Mouse (Mus musculus) midbrain, embryonic 10.5 days (tissue): ENCODE data around the gene Pds5b. TPM values are rescaled to one million over a fixed set of nuclear protein-coding genes. Genes with fewer than 3 reads are reported as not detected.
A peak's percentile ranks its signal among the peaks of the same experiment; 100 is the strongest.
"Not testable (repeated sequence)": the region's sequence is repeated elsewhere in the genome, so short reads cannot be mapped to it uniquely, and the experiment has no call there.

Experiments used
- DNase-seq: peaks from one replicate; pipeline ENCODE4 v3.0.0-alpha.2; 2017; ENCODE audit warnings: low spot score
- H3K27ac ChIP-seq: fragments of 300-500 bp; sonication (generic); replicated peaks from 2 replicates; pipeline ENCODE4 v1.5.1; 2016; ENCODE audit warnings: mild to moderate bottlenecking
- H3K27me3 ChIP-seq: fragments of 300-500 bp; sonication (generic); 2 replicates; pipeline ENCODE4 v1.6.1; 2016; ENCODE audit warnings: low read depth, mild to moderate bottlenecking; ENCODE audit not compliant: poor library complexity, severe bottlenecking
- H3K36me3 ChIP-seq: fragments of 300-500 bp; sonication (generic); 2 replicates; pipeline ENCODE4 v1.6.1; 2016; ENCODE audit warnings: mild to moderate bottlenecking, moderate library complexity
- H3K4me1 ChIP-seq: fragments of 300-500 bp; sonication (generic); 2 replicates; pipeline ENCODE4 v1.6.1; 2016
- H3K4me3 ChIP-seq: fragments of 300-500 bp; sonication (generic); 2 replicates; pipeline ENCODE4 v1.5.1; 2016; ENCODE audit warnings: mild to moderate bottlenecking, moderate library complexity
- H3K9me3 ChIP-seq: fragments of 300-500 bp; sonication (generic); replicated peaks from 2 replicates; pipeline ENCODE4 v1.6.1; 2016; ENCODE audit warnings: mild to moderate bottlenecking
- WGBS: fragments of 180-500 bp; shearing (Covaris S2); methylation state at CpG from one replicate; pipeline ENCODE4 v1.1.7; 2016; 5-methylcytosine and 5-hydroxymethylcytosine counted together
- polyA plus RNA-seq: library from polyadenylated mRNA; unstranded; fragments of >200 nt; fragmentation: Nextera tagmentation; extraction: Ambion mirVana; gene quantifications from 2 replicates; pipeline ENCODE4 v1.2.1, GENCODE M21; 2016

Pds5b gene
- polyA plus RNA-seq, 1 experiment from 2014 or later = 36.2 TPM

DNA sequence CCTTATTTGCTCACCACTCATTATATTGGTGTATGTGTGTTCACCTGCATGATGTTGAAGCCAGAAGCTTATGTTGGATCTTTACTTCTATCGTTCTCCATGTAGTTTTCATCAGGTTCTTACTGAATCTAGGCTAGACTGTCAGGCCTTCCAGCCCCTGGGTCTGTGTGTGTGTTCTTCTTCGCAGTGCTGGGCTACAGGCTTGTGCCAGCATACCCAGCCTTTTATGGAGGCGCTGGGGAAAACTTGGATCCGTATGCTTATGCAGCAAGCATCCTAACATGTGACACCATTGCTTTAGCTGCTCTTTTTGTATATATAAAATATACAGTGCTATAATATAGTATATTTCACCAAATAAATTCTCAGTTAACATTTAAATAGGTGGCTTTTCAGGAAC lies 38.0 kb downstream of the Pds5b start:
- no peak for DNase-seq
- H3K9me3 ChIP-seq = no peaks in the 10 kb centered on the region
- WGBS = 95% methylated on average over 4 of the region's 4 CpGs
- H3K36me3 ChIP-seq = 0 out of 2 replicates have a peak, but pooled peaks cover 5% of the 10 kb centered on the region
- H3K4me3 ChIP-seq = no peak overlapping the region
- no peaks in the 10 kb centered on the region; the same call in 1 of the 2 replicates for H3K4me1 ChIP-seq
- no peak overlapping the region for H3K27ac ChIP-seq
- no peaks in the 10 kb centered on the region for H3K27me3 ChIP-seq

DNA sequence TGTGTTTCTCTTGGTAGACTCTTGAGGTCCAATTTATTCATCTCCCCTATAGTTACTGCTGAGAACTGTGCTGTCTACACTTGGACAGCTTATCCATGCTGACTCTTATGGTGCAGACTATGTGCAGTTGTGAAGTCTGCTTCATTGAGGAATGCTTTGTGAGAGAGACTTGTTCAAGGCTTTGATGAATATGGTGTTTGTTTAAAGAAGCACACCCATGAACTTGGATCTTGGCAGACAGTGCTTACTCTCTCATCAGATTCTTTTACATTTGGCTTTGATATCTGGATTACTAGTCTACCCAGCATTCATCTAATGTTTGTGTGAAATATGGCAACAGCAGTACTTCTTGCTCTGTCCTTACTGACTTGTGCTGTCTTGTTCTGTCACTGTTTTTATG lies 39.9 kb downstream of the Pds5b start:
- DNase-seq = no peak
- no peak overlapping the region for H3K4me3 ChIP-seq
- H3K9me3 ChIP-seq = no peaks in the 10 kb centered on the region
- H3K36me3 ChIP-seq = no peaks in the 10 kb centered on the region
- no peaks in the 10 kb centered on the region for H3K27me3 ChIP-seq
- no peak overlapping the region for H3K27ac ChIP-seq
- H3K4me1 ChIP-seq = peaks cover 3% of the 10 kb centered on the region; the same call in 1 of the 2 replicates

GRCm38 (mm10) chr5:150717775-150718174 lies 44.2 kb downstream of the Pds5b start:
- peaks cover 23% of the 10 kb centered on the region for H3K36me3 ChIP-seq
- H3K9me3 ChIP-seq = no peaks in the 10 kb centered on the region
- no peak overlapping the region for H3K27ac ChIP-seq
- H3K4me3 ChIP-seq = no peak overlapping the region
- WGBS = 23% methylated on average over 4 of the region's 4 CpGs
- H3K27me3 ChIP-seq = no peaks in the 10 kb centered on the region
- peak; percentile 41 for DNase-seq
- H3K4me1 ChIP-seq = peaks cover 3% of the 10 kb centered on the region; the same call in 1 of the 2 replicates

- 79% methylated on average over 1 of the region's 1 CpGs for WGBS
- H3K9me3 ChIP-seq = no peaks in the 10 kb centered on the region
- H3K4me1 ChIP-seq = no peaks in the 10 kb centered on the region
- H3K36me3 ChIP-seq = peaks cover 72% of the 10 kb centered on the region
- no peak overlapping the region for H3K4me3 ChIP-seq
- no peak overlapping the region for H3K27ac ChIP-seq
- DNase-seq = no peak
- H3K27me3 ChIP-seq = no peaks in the 10 kb centered on the region
These were observed 51.1 kb downstream of the Pds5b start for GRCm38 (mm10) chr5:150724641-150725040.

- not testable (repeated sequence) for H3K9me3 ChIP-seq, DNase-seq, H3K4me1 ChIP-seq, H3K4me3 ChIP-seq, H3K27me3 ChIP-seq, H3K27ac ChIP-seq
- peaks cover 52% of the 10 kb centered on the region for H3K36me3 ChIP-seq
- 97% methylated on average over 3 of the region's 3 CpGs for WGBS
These were observed 63.5 kb downstream of the Pds5b start for GRCm38 (mm10) chr5:150737028-150737427.

DNA sequence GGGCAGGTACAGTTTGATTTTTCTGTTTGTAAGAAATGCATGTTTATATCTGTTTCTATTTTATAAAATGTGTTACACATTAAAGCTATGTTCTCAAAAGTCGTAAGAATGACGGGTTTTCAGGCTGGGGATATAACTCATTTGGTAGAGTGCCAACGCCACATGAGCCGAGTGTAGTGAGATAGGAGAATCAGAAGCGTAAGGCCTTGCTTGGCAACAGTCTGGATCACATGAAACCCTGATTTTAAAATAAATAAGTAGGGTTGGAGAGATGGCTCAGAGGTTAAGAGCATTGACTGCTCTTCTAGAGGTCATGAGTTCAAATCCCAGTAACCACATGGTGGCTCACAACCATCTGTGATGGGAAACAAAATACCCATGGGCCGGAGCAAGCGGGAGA lies 65.8 kb downstream of the Pds5b start:
- H3K27ac ChIP-seq = no peak overlapping the region
- no peaks in the 10 kb centered on the region for H3K27me3 ChIP-seq
- no peak overlapping the region for H3K4me3 ChIP-seq
- WGBS = 88% methylated on average over 7 of the region's 7 CpGs
- H3K4me1 ChIP-seq = no peaks in the 10 kb centered on the region
- peaks cover 48% of the 10 kb centered on the region for H3K36me3 ChIP-seq
- H3K9me3 ChIP-seq = no peaks in the 10 kb centered on the region
- no peak for DNase-seq

GRCm38 (mm10) chr5:150740597-150740996 lies 67.1 kb downstream of the Pds5b start:
- Histone ChIP-seq H3K27ac (no peak overlapping the region), H3K27me3 (no peaks in the 10 kb centered on the region), H3K9me3 (no peaks in the 10 kb centered on the region), H3K4me1 (no peaks in the 10 kb centered on the region), H3K36me3 (peaks cover 45% of the 10 kb centered on the region), H3K4me3 (no peak overlapping the region)
- 46% methylated on average over 1 of the region's 2 CpGs for WGBS
- no peak for DNase-seq

DNA sequence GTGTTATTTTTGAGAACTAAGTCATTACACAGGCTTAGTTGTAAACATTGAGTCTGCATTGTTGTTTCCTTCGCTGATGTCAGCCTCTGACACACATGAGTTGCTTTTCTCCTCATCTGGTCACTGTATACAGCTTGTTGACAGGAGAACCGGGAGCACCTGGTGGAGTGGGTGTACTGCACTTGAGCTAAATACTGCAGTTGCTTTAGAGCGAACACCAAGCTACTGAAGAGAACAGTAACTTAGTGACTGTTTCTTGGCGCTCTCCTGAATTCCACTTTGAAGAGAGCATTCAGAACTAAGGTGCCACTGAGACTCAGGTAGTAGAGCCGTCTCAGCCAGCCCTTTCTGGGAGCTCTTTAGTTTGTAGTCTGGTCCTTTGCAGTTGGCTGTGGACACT lies 83.1 kb downstream of the Pds5b start:
- Histone ChIP-seq H3K4me1 (no peaks in the 10 kb centered on the region), H3K36me3 (peaks cover 68% of the 10 kb centered on the region), H3K27ac (no peak overlapping the region), H3K9me3 (no peaks in the 10 kb centered on the region; the same call in 1 of the 2 replicates), H3K27me3 (no peaks in the 10 kb centered on the region), H3K4me3 (no peak overlapping the region)
- no peak for DNase-seq
- WGBS = 89% methylated on average over 5 of the region's 5 CpGs

DNA sequence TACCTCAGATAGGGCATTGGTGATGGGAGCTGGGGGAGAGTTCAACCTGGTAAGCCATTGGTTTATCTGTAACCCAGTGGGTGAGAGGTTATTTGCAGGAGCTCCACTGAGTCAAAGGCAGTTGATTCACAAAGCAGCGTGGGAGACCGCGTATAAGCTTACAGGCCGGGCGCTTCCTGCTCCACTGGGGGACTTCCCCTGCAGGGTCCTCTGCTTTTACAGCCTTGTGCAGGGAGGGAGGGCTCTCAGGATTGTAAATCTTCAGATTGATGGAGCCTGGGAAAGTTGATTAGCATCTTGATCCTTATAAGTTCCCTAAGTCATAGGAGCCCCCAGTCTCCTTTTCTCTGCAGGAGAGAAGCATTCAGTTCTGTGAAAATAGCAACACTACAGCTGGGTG lies 98.9 kb downstream of the Pds5b start:
- Histone ChIP-seq H3K4me3 (no peak overlapping the region), H3K4me1 (peaks cover 9% of the 10 kb centered on the region), H3K27me3 (no peaks in the 10 kb centered on the region), H3K27ac (0 out of 2 replicates have a peak overlapping the region, but pooled peaks have one; percentile 46), H3K36me3 (peaks cover 36% of the 10 kb centered on the region), H3K9me3 (no peaks in the 10 kb centered on the region)
- WGBS = 31% methylated on average over 5 of the region's 5 CpGs
- no peak for DNase-seq

GRCm38 (mm10) chr5:150773083-150773482 lies 99.5 kb downstream of the Pds5b start:
- Histone ChIP-seq H3K36me3 (peaks cover 36% of the 10 kb centered on the region), H3K4me3 (no peak overlapping the region), H3K27me3 (no peaks in the 10 kb centered on the region), H3K27ac (no peak overlapping the region), H3K4me1 (peaks cover 9% of the 10 kb centered on the region), H3K9me3 (no peaks in the 10 kb centered on the region)
- DNase-seq = no peak

- peaks cover 91% of the 10 kb centered on the region for H3K36me3 ChIP-seq
- no peaks in the 10 kb centered on the region for H3K4me1 ChIP-seq
- no peaks in the 10 kb centered on the region for H3K27me3 ChIP-seq
- 97% methylated on average over 4 of the region's 4 CpGs for WGBS
- no peaks in the 10 kb centered on the region for H3K9me3 ChIP-seq
- DNase-seq = no peak
- H3K27ac ChIP-seq = no peak overlapping the region
- no peak overlapping the region for H3K4me3 ChIP-seq
These were observed 114.7 kb downstream of the Pds5b start for GRCm38 (mm10) chr5:150788261-150788660.

GRCm38 (mm10) chr5:150789039-150789438 lies 115.5 kb downstream of the Pds5b start:
- H3K4me1 ChIP-seq = no peaks in the 10 kb centered on the region
- no peak overlapping the region for H3K27ac ChIP-seq
- DNase-seq = no peak
- H3K9me3 ChIP-seq = no peaks in the 10 kb centered on the region
- H3K4me3 ChIP-seq = no peak overlapping the region
- WGBS = 95% methylated on average over 2 of the region's 2 CpGs
- H3K27me3 ChIP-seq = no peaks in the 10 kb centered on the region
- H3K36me3 ChIP-seq = peaks cover 88% of the 10 kb centered on the region

- Histone ChIP-seq H3K27me3 (no peaks in the 10 kb centered on the region), H3K27ac (no peak overlapping the region), H3K36me3 (peaks cover 88% of the 10 kb centered on the region), H3K9me3 (no peaks in the 10 kb centered on the region), H3K4me3 (no peak overlapping the region), H3K4me1 (no peaks in the 10 kb centered on the region)
- no peak for DNase-seq
- WGBS = 96% methylated on average over 6 of the region's 6 CpGs
These were observed 120.6 kb downstream of the Pds5b start for GRCm38 (mm10) chr5:150794181-150794580.

- no peak for DNase-seq
- Histone ChIP-seq H3K9me3 (no peaks in the 10 kb centered on the region), H3K36me3 (peaks cover 86% of the 10 kb centered on the region), H3K27me3 (no peaks in the 10 kb centered on the region), H3K27ac (no peak overlapping the region), H3K4me3 (no peak overlapping the region), H3K4me1 (no peaks in the 10 kb centered on the region)
- 94% methylated on average over 2 of the region's 2 CpGs for WGBS
These were observed 126.5 kb downstream of the Pds5b start for GRCm38 (mm10) chr5:150800056-150800455.
